Mouse (Mus musculus): ENCODE results near the gene Fam92b.

- TF ChIP-seq CTCF (IDR thresholded peaks at IDR 0.05; ENCODE audit: insufficient read depth, low read length) (no peak), POLR2A (IDR thresholded peaks at IDR 0.05; ENCODE audit: borderline replicate concordance, extremely low read depth, low read depth, low read length) (no peak)
Observed at GRCm38 (mm10) chr8:120201351-120201750, 24.1 kb upstream of the Fam92b start.

Measured in lung, adult 2 months (tissue).